27 mouse cellular contexts compared by ENCODE assay signal in genomic region chr13:107141209-107141608, GRCm38 (mm10).
DNase-seq lines count a peak whose midpoint lies in the region; ATAC-seq and TF ChIP-seq lines count a peak whose summit lies in the region.
"Had no signal": no experiment of that assay in that cellular context is flagged by ENCODE, and none has a peak within 500 bp of the region (broad histone marks: within the 10 kb centered on the region; RNA-seq: fewer than 3 reads in every experiment).

No protein-coding gene starts in this region.

- no peaks in the 10 kb centered on the region for H3K27me3 ChIP-seq in hindbrain, embryonic 11.5 days (ENCODE audit: control insufficient read depth, insufficient read depth, low read length)
- H3K27me3 ChIP-seq in hindbrain, embryonic 14.5 days (ENCODE audit: control insufficient read depth, insufficient read depth, low read length), result no peaks in the 10 kb centered on the region
- H3K27me3 ChIP-seq in lung, embryonic 14.5 days (ENCODE audit: insufficient read depth, low read length), result no peaks in the 10 kb centered on the region
- no peaks in the 10 kb centered on the region for H3K27me3 ChIP-seq in embryonic facial prominence, embryonic 14.5 days (replicated peaks; ENCODE audit: control insufficient read depth, insufficient read depth, low read length)
- H3K27me3 ChIP-seq: embryonic facial prominence, embryonic 12.5 days; heart, embryonic 13.5 days; hindbrain, embryonic 13.5 days; intestine, embryonic 15.5 days; liver, embryonic 15.5 days; midbrain, embryonic 12.5 days; neural tube, embryonic 12.5 days had no signal

- H3K9ac ChIP-seq in hindbrain, embryonic 11.5 days (ENCODE audit: low read depth, low read length), result no peak overlapping the region
- H3K9ac ChIP-seq in hindbrain, embryonic 14.5 days, result no peak overlapping the region
- no peak overlapping the region for H3K9ac ChIP-seq in lung, embryonic 14.5 days
- H3K9ac ChIP-seq in embryonic facial prominence, embryonic 14.5 days (ENCODE audit: low read depth, low read length), result no peak overlapping the region
- H3K9ac ChIP-seq: embryonic facial prominence, embryonic 12.5 days; heart, embryonic 13.5 days; hindbrain, embryonic 13.5 days; intestine, embryonic 15.5 days; liver, embryonic 15.5 days; midbrain, embryonic 12.5 days; neural tube, embryonic 12.5 days had no signal

- no peaks in the 10 kb centered on the region for H3K4me1 ChIP-seq in hindbrain, embryonic 11.5 days (replicated peaks; ENCODE audit: control insufficient read depth, insufficient read depth, low read length)
- no peaks in the 10 kb centered on the region for H3K4me1 ChIP-seq in hindbrain, embryonic 14.5 days (replicated peaks; ENCODE audit: control insufficient read depth, insufficient read depth, low read length)
- H3K4me1 ChIP-seq in lung, embryonic 14.5 days (ENCODE audit: insufficient read depth), result no peaks in the 10 kb centered on the region
- H3K4me1 ChIP-seq in lung, adult 2 months (ENCODE audit: control insufficient read depth, insufficient read depth, low read length), result no peaks in the 10 kb centered on the region
- H3K4me1 ChIP-seq in embryonic facial prominence, embryonic 14.5 days (ENCODE audit: control insufficient read depth, insufficient read depth, low read length), result no peaks in the 10 kb centered on the region
- H3K4me1 ChIP-seq: embryonic facial prominence, embryonic 12.5 days; heart, embryonic 13.5 days; hindbrain, embryonic 13.5 days; intestine, embryonic 15.5 days; limb, embryonic 10.5 days; liver, embryonic 15.5 days; midbrain, embryonic 12.5 days; neural tube, embryonic 12.5 days had no signal

- H3K36me3 ChIP-seq in hindbrain, embryonic 11.5 days (ENCODE audit: control insufficient read depth, insufficient read depth, low read length), result no peaks in the 10 kb centered on the region
- no peaks in the 10 kb centered on the region for H3K36me3 ChIP-seq in hindbrain, embryonic 14.5 days (replicated peaks; ENCODE audit: control insufficient read depth, insufficient read depth)
- no peaks in the 10 kb centered on the region for H3K36me3 ChIP-seq in lung, embryonic 14.5 days (ENCODE audit: insufficient read depth)
- no peaks in the 10 kb centered on the region for H3K36me3 ChIP-seq in embryonic facial prominence, embryonic 14.5 days (ENCODE audit: control insufficient read depth, insufficient read depth, low read length)
- H3K36me3 ChIP-seq: embryonic facial prominence, embryonic 12.5 days; heart, embryonic 13.5 days; hindbrain, embryonic 13.5 days; intestine, embryonic 15.5 days; limb, embryonic 10.5 days; liver, embryonic 15.5 days; midbrain, embryonic 12.5 days; neural tube, embryonic 12.5 days had no signal

- H3K4me2 ChIP-seq in hindbrain, embryonic 11.5 days (replicated peaks; ENCODE audit: low read depth, low read length), result no peak overlapping the region
- no peak overlapping the region for H3K4me2 ChIP-seq in hindbrain, embryonic 14.5 days (replicated peaks)
- H3K4me2 ChIP-seq in lung, embryonic 14.5 days, result no peak overlapping the region
- H3K4me2 ChIP-seq in embryonic facial prominence, embryonic 14.5 days (ENCODE audit: low read depth, low read length), result no peak overlapping the region
- H3K4me2 ChIP-seq: embryonic facial prominence, embryonic 12.5 days; heart, embryonic 13.5 days; hindbrain, embryonic 13.5 days; intestine, embryonic 15.5 days; liver, embryonic 15.5 days; midbrain, embryonic 12.5 days; neural tube, embryonic 12.5 days had no signal

- WGBS in hindbrain, embryonic 11.5 days, result 53% methylated on average over 4 of the region's 4 CpGs
- 41% methylated on average over 4 of the region's 4 CpGs for WGBS in hindbrain, embryonic 14.5 days
- 61% methylated on average over 4 of the region's 4 CpGs for WGBS in lung, embryonic 14.5 days
- WGBS in lung, adult 2 months, result 61% methylated on average over 4 of the region's 4 CpGs
- WGBS in embryonic facial prominence, embryonic 14.5 days, result 66% methylated on average over 4 of the region's 4 CpGs

- TF ChIP-seq CTCF in lung, embryonic 14.5 days (IDR thresholded peaks at IDR 0.05; ENCODE audit: low read depth), result peak; percentile 26; the same call in 1 of the 2 replicates
- TF ChIP-seq CTCF in lung, adult 2 months (IDR thresholded peaks at IDR 0.05; ENCODE audit: insufficient read depth, low read length), result no peak

- no peaks in the 10 kb centered on the region for H3K9me3 ChIP-seq in hindbrain, embryonic 11.5 days (ENCODE audit: control insufficient read depth, low read length)
- H3K9me3 ChIP-seq in hindbrain, embryonic 14.5 days (ENCODE audit: control insufficient read depth, low read length), result no peaks in the 10 kb centered on the region
- no peaks in the 10 kb centered on the region for H3K9me3 ChIP-seq in lung, embryonic 14.5 days (ENCODE audit: low read depth, low read length)
- no peaks in the 10 kb centered on the region for H3K9me3 ChIP-seq in embryonic facial prominence, embryonic 14.5 days (ENCODE audit: control insufficient read depth, low read length)
- H3K9me3 ChIP-seq: embryonic facial prominence, embryonic 12.5 days; heart, embryonic 13.5 days; hindbrain, embryonic 13.5 days; intestine, embryonic 15.5 days; limb, embryonic 10.5 days; liver, embryonic 15.5 days; midbrain, embryonic 12.5 days; neural tube, embryonic 12.5 days had no signal

- ATAC-seq in hindbrain, embryonic 11.5 days (ENCODE audit: low FRiP score), result no peak
- no peak for ATAC-seq in hindbrain, embryonic 14.5 days (ENCODE audit: low FRiP score)
- ATAC-seq in lung, embryonic 14.5 days (ENCODE audit: insufficient read depth), result no peak
- no peak for ATAC-seq in embryonic facial prominence, embryonic 14.5 days (ENCODE audit: low read depth)
- ATAC-seq: forebrain, embryonic 16.5 days; intestine, embryonic 15.5 days had no signal

- DNase-seq in cerebellum, postnatal 10 days, result peak; percentile 5 to 12
- DNase-seq in cerebellum, adult 11 months, result no peak
- DNase-seq in hindbrain, embryonic 11.5 days (ENCODE audit: low spot score), result peak; percentile 39
- DNase-seq in hindbrain, embryonic 14.5 days (ENCODE audit: low spot score), result no peak
- DNase-seq in lung, embryonic 14.5 days, result peak; percentile 24
- DNase-seq in lung, adult 2 months, result no peak
- DNase-seq in embryonic facial prominence, embryonic 14.5 days (ENCODE audit: low spot score), result peak; percentile 53
- no peak for DNase-seq in neural tube, embryonic 10.5 days (ENCODE audit: extremely low spot score, low spot score)
- DNase-seq: cerebellum, adult 18-20 months; cerebellum, postnatal 25 days; gastrocnemius, postnatal 10 days; heart, postnatal 14 days; kidney, adult 8-10 months; liver; lung, postnatal 10 days; right cerebral cortex, adult 18-20 months; right cerebral cortex, postnatal 4 days; thymus, postnatal 25 days had no signal

- no peak overlapping the region for H3K4me3 ChIP-seq in hindbrain, embryonic 11.5 days (ENCODE audit: low read depth, low read length)
- H3K4me3 ChIP-seq in hindbrain, embryonic 14.5 days (replicated peaks; ENCODE audit: low read length), result no peak overlapping the region
- H3K4me3 ChIP-seq in lung, embryonic 14.5 days (ENCODE audit: low read depth, low read length), result no peak overlapping the region
- H3K4me3 ChIP-seq in lung, adult 2 months (replicated peaks; ENCODE audit: extremely low read depth, low read depth, low read length), result no peak overlapping the region
- no peak overlapping the region for H3K4me3 ChIP-seq in embryonic facial prominence, embryonic 14.5 days (ENCODE audit: low read depth, low read length)
- H3K4me3 ChIP-seq: embryonic facial prominence, embryonic 12.5 days; heart, embryonic 13.5 days; hindbrain, embryonic 13.5 days; intestine, embryonic 15.5 days; limb, embryonic 10.5 days; liver, embryonic 15.5 days; midbrain, embryonic 12.5 days; neural tube, embryonic 12.5 days had no signal

- no peak for TF ChIP-seq POLR2A in lung, adult 2 months (IDR thresholded peaks at IDR 0.05; ENCODE audit: borderline replicate concordance, extremely low read depth, low read depth, low read length)

- H3K27ac ChIP-seq in hindbrain, embryonic 11.5 days (ENCODE audit: low read depth, low read length), result no peak overlapping the region
- no peak overlapping the region for H3K27ac ChIP-seq in hindbrain, embryonic 14.5 days
- H3K27ac ChIP-seq in lung, embryonic 14.5 days (ENCODE audit: low read depth), result no peak overlapping the region
- no peak overlapping the region for H3K27ac ChIP-seq in embryonic facial prominence, embryonic 14.5 days (replicated peaks; ENCODE audit: low read depth, low read length)
- H3K27ac ChIP-seq: embryonic facial prominence, embryonic 12.5 days; heart, embryonic 13.5 days; hindbrain, embryonic 13.5 days; intestine, embryonic 15.5 days; limb, embryonic 10.5 days; liver, embryonic 15.5 days; midbrain, embryonic 12.5 days; neural tube, embryonic 12.5 days had no signal

Comparison
In these comparisons a context has a peak if more than half of its experiments do, and no peak if none do; other contexts are left out.
1. DNase-seq: peak in cerebellum, postnatal 10 days (2 of 2), hindbrain, embryonic 11.5 days (single experiment), lung, embryonic 14.5 days (single experiment) and embryonic facial prominence, embryonic 14.5 days (single experiment); none in cerebellum, adult 11 months (single experiment), hindbrain, embryonic 14.5 days (single experiment), lung, adult 2 months (single experiment) and neural tube, embryonic 10.5 days (single experiment).